Mouse (Mus musculus): ENCODE data around the gene Ciapin1.

DNA sequence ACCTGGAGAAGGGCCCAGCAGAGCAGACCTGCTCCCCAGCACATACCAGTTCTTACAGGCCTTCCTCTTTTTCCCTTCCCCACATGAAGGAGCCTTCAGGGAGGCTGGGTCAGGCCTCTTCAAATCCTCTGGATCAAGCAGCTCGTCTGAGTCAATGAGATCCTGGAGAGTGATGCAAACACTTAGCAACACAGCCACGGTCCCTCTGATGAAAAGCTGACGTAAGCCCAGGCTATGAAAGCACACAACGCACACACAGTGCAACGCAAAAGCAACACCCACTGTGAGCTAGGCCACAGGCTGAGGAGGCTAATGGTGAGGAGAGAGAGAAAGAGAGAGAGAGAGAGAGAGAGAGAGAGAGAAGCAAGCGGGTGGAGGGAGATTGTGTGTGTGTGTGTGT, 13.0 kb downstream of the Ciapin1 start:
- TF ChIP-seq EP300 (IDR thresholded peaks at IDR 0.05; ENCODE audit: low read depth in 1 of 2, low read length in 2 of 2) (no peak), ZC3H11A (IDR thresholded peaks at IDR 0.05; ENCODE audit: low read depth, low read length) (no peak), CTCF (IDR thresholded peaks at IDR 0.05 in 2 of 3, conservative IDR thresholded peaks at IDR 0.05 in 1 of 3; ENCODE audit: control insufficient read depth in 1 of 3, insufficient read depth in 1 of 3, low read depth in 2 of 3, low read length in 3 of 3, poor library complexity in 1 of 3, severe bottlenecking in 1 of 3) (no peak), ELF1 (IDR thresholded peaks at IDR 0.05; ENCODE audit: low read depth, low read length) (no peak), TCF12 (IDR thresholded peaks at IDR 0.05; ENCODE audit: low read depth, low read length) (no peak), POLR2A (IDR thresholded peaks at IDR 0.05; ENCODE audit: control insufficient read depth in 1 of 2, insufficient read depth in 1 of 2, low read depth in 1 of 2, low read length in 2 of 2, poor library complexity in 1 of 2) (no peak), ZNF384 (IDR thresholded peaks at IDR 0.05; ENCODE audit: low read depth, low read length) (no peak), GATA1 (IDR thresholded peaks at IDR 0.05; ENCODE audit: low read depth, low read length) (no peak), MEF2A (IDR thresholded peaks at IDR 0.05; ENCODE audit: extremely low read depth, insufficient replicate concordance, low read depth, low read length, poor library complexity, severe bottlenecking) (no peak), RCOR1 (IDR thresholded peaks at IDR 0.05; ENCODE audit: low read depth, low read length) (no peak), RAD21 (IDR thresholded peaks at IDR 0.05; ENCODE audit: low read depth, low read length) (no peak), MAFK (IDR thresholded peaks at IDR 0.05; ENCODE audit: borderline replicate concordance, low read depth, low read length) (no peak)

Data from MEL (cell line).